Mouse (Mus musculus) forebrain, embryonic 15.5 days (tissue): ENCODE results near the gene Nxf3. TPM values are rescaled to one million over a fixed set of nuclear protein-coding genes. Genes with fewer than 3 reads are reported as not detected.
"Not testable (repeated sequence)": the region's sequence is repeated elsewhere in the genome, so short reads cannot be mapped to it uniquely, and the experiment has no call there.

Source experiments
- ATAC-seq: fragments of 200-750 bp; cut with Nextera tagmentation; replicated peaks from 2 replicates; pipeline ENCODE4 v1.8.0; 2017; ENCODE audit warnings: mild to moderate bottlenecking, moderate TSS enrichment, moderate library complexity
- H3K27ac ChIP-seq: fragments of 300-500 bp; sonication (generic); replicated peaks from 2 replicates; pipeline ENCODE4 v1.5.1; 2015; ENCODE audit warnings: mild to moderate bottlenecking, inconsistent platforms
- H3K27me3 ChIP-seq: fragments of 300-500 bp; sonication (generic); 2 replicates; pipeline ENCODE4 v1.6.1; 2015; ENCODE audit warnings: inconsistent platforms
- H3K36me3 ChIP-seq: fragments of 300-500 bp; sonication (generic); 2 replicates; pipeline ENCODE4 v1.6.1; 2015; ENCODE audit warnings: mild to moderate bottlenecking, inconsistent platforms
- H3K4me1 ChIP-seq: fragments of 300-500 bp; sonication (generic); 2 replicates; pipeline ENCODE4 v1.6.1; 2015; ENCODE audit warnings: inconsistent platforms
- H3K4me2 ChIP-seq: fragments of 300-500 bp; sonication (generic); replicated peaks from 2 replicates; pipeline ENCODE4 v1.6.1; 2015; ENCODE audit warnings: mild to moderate bottlenecking, inconsistent platforms
- H3K4me3 ChIP-seq: fragments of 300-500 bp; sonication (generic); 2 replicates; pipeline ENCODE4 v1.5.1; 2015; ENCODE audit warnings: mild to moderate bottlenecking, inconsistent platforms
- H3K9ac ChIP-seq: fragments of 300-500 bp; sonication (generic); replicated peaks from 2 replicates; pipeline ENCODE4 v1.6.1; 2015; ENCODE audit warnings: mild to moderate bottlenecking, inconsistent platforms
- H3K9me3 ChIP-seq: fragments of 300-500 bp; sonication (generic); 2 replicates; pipeline ENCODE4 v1.6.1; 2016; ENCODE audit warnings: inconsistent platforms
- WGBS: fragments of 180-500 bp; shearing (Covaris S2); methylation state at CpG from one replicate; pipeline ENCODE4 v1.1.7; 2015; ENCODE audit warnings: mixed read lengths; 5-methylcytosine and 5-hydroxymethylcytosine counted together
- polyA plus RNA-seq: library from polyadenylated mRNA; unstranded; fragments of >200 nt; fragmentation: Nextera tagmentation; extraction: Ambion mirVana; gene quantifications from 2 replicates; pipeline ENCODE4 v1.2.1, GENCODE M21; 2015

Nxf3 gene
- not detected in 2 replicates for polyA plus RNA-seq

GRCm38 (mm10) chrX:136085155-136085554 lies at the start of gene Nxf3:
Gene Nxf3, minus strand, starts transcription at chrX:136085255.
- H3K36me3 ChIP-seq, result no peaks in the 10 kb centered on the region
- H3K9ac ChIP-seq, result no peak within 1 kb of the TSS
- no peak within 1 kb of the TSS for H3K4me2 ChIP-seq
- no peak within 1 kb of the TSS for H3K4me3 ChIP-seq
- H3K27ac ChIP-seq, result no peak within 1 kb of the TSS
- ATAC-seq, result no peak
- 83% methylated on average over 9 of the region's 9 CpGs for WGBS
- no peaks in the 10 kb centered on the region for H3K9me3 ChIP-seq
- no peaks in the 10 kb centered on the region for H3K27me3 ChIP-seq
- H3K4me1 ChIP-seq, result no peaks in the 10 kb centered on the region

GRCm38 (mm10) chrX:136127744-136128064 lies 42.6 kb upstream of the Nxf3 start:
- H3K27ac ChIP-seq, result no peak overlapping the region
- no peak overlapping the region for H3K9ac ChIP-seq
- no peak for ATAC-seq
- no peaks in the 10 kb centered on the region for H3K36me3 ChIP-seq
- 23% methylated on average over 5 of the region's 5 CpGs for WGBS
- no peak overlapping the region for H3K4me3 ChIP-seq
- no peaks in the 10 kb centered on the region for H3K27me3 ChIP-seq
- no peaks in the 10 kb centered on the region for H3K4me1 ChIP-seq
- H3K4me2 ChIP-seq, result no peak overlapping the region
- no peaks in the 10 kb centered on the region for H3K9me3 ChIP-seq

GRCm38 (mm10) chrX:136127038-136127743 lies 42.1 kb upstream of the Nxf3 start:
- Histone ChIP-seq H3K36me3 (no peaks in the 10 kb centered on the region), H3K9ac (no peak overlapping the region), H3K4me2 (no peak overlapping the region), H3K4me1 (no peaks in the 10 kb centered on the region), H3K27me3 (no peaks in the 10 kb centered on the region), H3K9me3 (no peaks in the 10 kb centered on the region), H3K27ac (no peak overlapping the region), H3K4me3 (no peak overlapping the region)
- no peak for ATAC-seq
- 64% methylated on average over 8 of the region's 8 CpGs for WGBS

- Histone ChIP-seq H3K27ac (peak overlapping the region; percentile 89), H3K36me3 (no peaks in the 10 kb centered on the region), H3K4me2 (peak overlapping the region; percentile 51), H3K27me3 (no peaks in the 10 kb centered on the region), H3K4me1 (no peaks in the 10 kb centered on the region), H3K9me3 (no peaks in the 10 kb centered on the region), H3K4me3 (peak overlapping the region; percentile 50), H3K9ac (peak overlapping the region; percentile 53)
- peak; percentile 100 for ATAC-seq
- 25% methylated on average over 23 of the region's 23 CpGs for WGBS
These were observed 30.4 kb upstream of the Nxf3 start for GRCm38 (mm10) chrX:136115419-136115961.

- Histone ChIP-seq H3K9me3 (no peaks in the 10 kb centered on the region), H3K27ac (no peak overlapping the region), H3K4me1 (no peaks in the 10 kb centered on the region), H3K36me3 (no peaks in the 10 kb centered on the region), H3K4me3 (peak overlapping the region; percentile 50), H3K9ac (no peak overlapping the region), H3K27me3 (0 out of 2 replicates have a peak, but pooled peaks cover 3% of the 10 kb centered on the region), H3K4me2 (peak overlapping the region; percentile 51)
- WGBS, result 40% methylated on average over 4 of the region's 4 CpGs
- no peak for ATAC-seq
These were observed 30.0 kb upstream of the Nxf3 start for GRCm38 (mm10) chrX:136115015-136115414.

GRCm38 (mm10) chrX:136107942-136108341 lies 22.9 kb upstream of the Nxf3 start:
- no peaks in the 10 kb centered on the region for H3K9me3 ChIP-seq
- H3K27ac ChIP-seq, result no peak overlapping the region
- peak; percentile 38; the same call in 1 of the 2 replicates for ATAC-seq
- 0 out of 2 replicates have a peak, but pooled peaks cover 4% of the 10 kb centered on the region for H3K27me3 ChIP-seq
- H3K9ac ChIP-seq, result no peak overlapping the region
- H3K4me1 ChIP-seq, result no peaks in the 10 kb centered on the region
- H3K4me2 ChIP-seq, result no peak overlapping the region
- 43% methylated on average over 6 of the region's 6 CpGs for WGBS
- H3K36me3 ChIP-seq, result no peaks in the 10 kb centered on the region
- H3K4me3 ChIP-seq, result no peak overlapping the region

- Histone ChIP-seq H3K9me3 (no peaks in the 10 kb centered on the region), H3K9ac (no peak overlapping the region), H3K4me2 (no peak overlapping the region), H3K4me1 (no peaks in the 10 kb centered on the region), H3K4me3 (no peak overlapping the region), H3K27ac (peak overlapping the region; percentile 21; the same call in 1 of the 2 replicates), H3K27me3 (no peaks in the 10 kb centered on the region), H3K36me3 (no peaks in the 10 kb centered on the region)
- ATAC-seq, result peak; percentile 53
- WGBS, result 36% methylated on average over 3 of the region's 3 CpGs
These were observed 19.7 kb upstream of the Nxf3 start for GRCm38 (mm10) chrX:136104724-136105088.

- 35% methylated on average over 4 of the region's 4 CpGs for WGBS
- Histone ChIP-seq H3K9me3 (no peaks in the 10 kb centered on the region), H3K4me3 (no peak overlapping the region), H3K4me2 (no peak overlapping the region), H3K4me1 (no peaks in the 10 kb centered on the region), H3K9ac (no peak overlapping the region), H3K27me3 (no peaks in the 10 kb centered on the region), H3K27ac (peak overlapping the region; percentile 21; the same call in 1 of the 2 replicates), H3K36me3 (no peaks in the 10 kb centered on the region)
- ATAC-seq, result peak; percentile 66
These were observed 19.1 kb upstream of the Nxf3 start for GRCm38 (mm10) chrX:136104046-136104723.

- no peaks in the 10 kb centered on the region for H3K36me3 ChIP-seq
- no peaks in the 10 kb centered on the region for H3K4me1 ChIP-seq
- ATAC-seq, result peak; percentile 68; the same call in 1 of the 2 replicates
- 44% methylated on average over 2 of the region's 2 CpGs for WGBS
- no peak overlapping the region for H3K9ac ChIP-seq
- no peak overlapping the region for H3K4me3 ChIP-seq
- H3K4me2 ChIP-seq, result no peak overlapping the region
- no peaks in the 10 kb centered on the region for H3K9me3 ChIP-seq
- H3K27me3 ChIP-seq, result no peaks in the 10 kb centered on the region
- no peak overlapping the region; the same call in 1 of the 2 replicates for H3K27ac ChIP-seq
These were observed 9.4 kb upstream of the Nxf3 start for GRCm38 (mm10) chrX:136094421-136094820.

- H3K9ac ChIP-seq, result no peak overlapping the region
- no peaks in the 10 kb centered on the region for H3K9me3 ChIP-seq
- 48% methylated on average over 2 of the region's 2 CpGs for WGBS
- no peak overlapping the region for H3K4me2 ChIP-seq
- no peak for ATAC-seq
- H3K27me3 ChIP-seq, result no peaks in the 10 kb centered on the region
- no peaks in the 10 kb centered on the region for H3K36me3 ChIP-seq
- H3K27ac ChIP-seq, result no peak overlapping the region
- no peak overlapping the region for H3K4me3 ChIP-seq
- H3K4me1 ChIP-seq, result no peaks in the 10 kb centered on the region
These were observed 7.6 kb upstream of the Nxf3 start for GRCm38 (mm10) chrX:136092497-136093279.

GRCm38 (mm10) chrX:136068020-136068419 lies 17.0 kb downstream of the Nxf3 start, which contains the start of gene Bex2:
Gene Bex2, minus strand, starts transcription at chrX:136068236.
- WGBS, result 19% methylated on average over 5 of the region's 32 CpGs
- ATAC-seq, result peak; percentile 97
- H3K27me3 ChIP-seq, H3K9me3 ChIP-seq, H3K36me3 ChIP-seq: not testable (repeated sequence)
- Histone ChIP-seq H3K27ac (peak within 1 kb of the TSS; percentile 87), H3K4me2 (peak within 1 kb of the TSS; percentile 44), H3K9ac (peak within 1 kb of the TSS; percentile 54), H3K4me1 (peaks cover 11% of the 10 kb centered on the region), H3K4me3 (peak within 1 kb of the TSS; percentile 49)
